Comparison of ENCODE assay signal across 12 mouse cellular contexts in genomic region chr4:124674334-124675032, GRCm38 (mm10). TPM values are rescaled to one million over a fixed set of nuclear protein-coding genes. Genes with fewer than 3 reads are reported as not detected.
DNase-seq lines count a peak whose midpoint lies in the region; ATAC-seq and TF ChIP-seq lines count a peak whose summit lies in the region.
"Had no signal": no experiment of that assay in that cellular context is flagged by ENCODE, and none has a peak within 500 bp of the region (broad histone marks: within the 10 kb centered on the region; RNA-seq: fewer than 3 reads in every experiment).

No protein-coding gene starts in this region.

- WGBS in liver, embryonic 12.5 days (ENCODE audit: insufficient replicate concordance), result 74% methylated on average over 17 of the region's 17 CpGs
- 51% methylated on average over 17 of the region's 17 CpGs for WGBS in embryonic facial prominence, embryonic 14.5 days
- WGBS in forebrain, embryonic 13.5 days, result 47% methylated on average over 17 of the region's 17 CpGs
- 35% methylated on average over 17 of the region's 17 CpGs for WGBS in midbrain, postnatal 0 days

- H3K4me3 ChIP-seq in liver, embryonic 12.5 days, result no peak overlapping the region
- no peak overlapping the region for H3K4me3 ChIP-seq in embryonic facial prominence, embryonic 14.5 days (ENCODE audit: low read depth, low read length)
- no peak overlapping the region for H3K4me3 ChIP-seq in forebrain, embryonic 13.5 days
- no peak overlapping the region for H3K4me3 ChIP-seq in midbrain, postnatal 0 days (ENCODE audit: low read depth, low read length)
- H3K4me3 ChIP-seq: intestine, embryonic 15.5 days; liver, embryonic 13.5 days; neural tube, embryonic 13.5 days had no signal

- DNase-seq in liver, result no peak
- no peak for DNase-seq in embryonic facial prominence, embryonic 14.5 days (ENCODE audit: low spot score)
- DNase-seq in midbrain, postnatal 0 days (ENCODE audit: low spot score), result no peak
- DNase-seq in heart, adult 9 months (ENCODE audit: low spot score in 2 of 2), result no peak
- DNase-seq: gastrocnemius, postnatal 25 days had no signal

- H3K27me3 ChIP-seq in liver, embryonic 12.5 days (replicated peaks), result peaks cover 51% of the 10 kb centered on the region
- peaks cover 16% of the 10 kb centered on the region for H3K27me3 ChIP-seq in embryonic facial prominence, embryonic 14.5 days (replicated peaks; ENCODE audit: control insufficient read depth, insufficient read depth, low read length)
- peaks cover 29% of the 10 kb centered on the region for H3K27me3 ChIP-seq in forebrain, embryonic 13.5 days
- no peaks in the 10 kb centered on the region for H3K27me3 ChIP-seq in midbrain, postnatal 0 days (ENCODE audit: insufficient read depth, low read length)

- TF ChIP-seq CTCF in midbrain, postnatal 0 days (IDR thresholded peaks at IDR 0.05), result no peak

- H3K4me1 ChIP-seq in liver, embryonic 12.5 days, result no peaks in the 10 kb centered on the region; the same call in 1 of the 2 replicates
- peaks cover 15% of the 10 kb centered on the region for H3K4me1 ChIP-seq in embryonic facial prominence, embryonic 14.5 days (ENCODE audit: control insufficient read depth, insufficient read depth, low read length)
- H3K4me1 ChIP-seq in forebrain, embryonic 13.5 days, result peaks cover 39% of the 10 kb centered on the region
- peaks cover 22% of the 10 kb centered on the region; the same call in 1 of the 2 replicates for H3K4me1 ChIP-seq in midbrain, postnatal 0 days (ENCODE audit: insufficient read depth, low read length)

- no peaks in the 10 kb centered on the region for H3K9me3 ChIP-seq in liver, embryonic 12.5 days (replicated peaks)
- no peaks in the 10 kb centered on the region for H3K9me3 ChIP-seq in embryonic facial prominence, embryonic 14.5 days (ENCODE audit: control insufficient read depth, low read length)
- no peaks in the 10 kb centered on the region for H3K9me3 ChIP-seq in forebrain, embryonic 13.5 days (replicated peaks)
- no peaks in the 10 kb centered on the region for H3K9me3 ChIP-seq in midbrain, postnatal 0 days (ENCODE audit: low read length)
- H3K9me3 ChIP-seq: intestine, embryonic 15.5 days; liver, embryonic 13.5 days; neural tube, embryonic 13.5 days had no signal

- H3K9ac ChIP-seq in liver, embryonic 12.5 days, result no peak overlapping the region
- H3K9ac ChIP-seq in embryonic facial prominence, embryonic 14.5 days (ENCODE audit: low read depth, low read length), result peak overlapping the region; percentile 25; the same call in 1 of the 2 replicates
- H3K9ac ChIP-seq in forebrain, embryonic 13.5 days, result peak overlapping the region; percentile 17; the same call in 1 of the 2 replicates
- H3K9ac ChIP-seq in midbrain, postnatal 0 days (replicated peaks; ENCODE audit: low read length, poor library complexity, severe bottlenecking), result 0 out of 2 replicates have a peak overlapping the region, but pooled peaks have one; percentile 36
- H3K9ac ChIP-seq: intestine, embryonic 15.5 days; liver, embryonic 13.5 days; neural tube, embryonic 13.5 days had no signal

- H3K36me3 ChIP-seq in liver, embryonic 12.5 days, result peaks cover 34% of the 10 kb centered on the region
- H3K36me3 ChIP-seq in embryonic facial prominence, embryonic 14.5 days (ENCODE audit: control insufficient read depth, insufficient read depth, low read length), result peaks cover 34% of the 10 kb centered on the region
- peaks cover 20% of the 10 kb centered on the region for H3K36me3 ChIP-seq in forebrain, embryonic 13.5 days (ENCODE audit: poor library complexity, severe bottlenecking)
- peaks cover 13% of the 10 kb centered on the region for H3K36me3 ChIP-seq in midbrain, postnatal 0 days (ENCODE audit: insufficient read depth, low read length)

- peak; percentile 22; the same call in 1 of the 2 replicates for ATAC-seq in liver, embryonic 12.5 days
- ATAC-seq in embryonic facial prominence, embryonic 14.5 days (ENCODE audit: low read depth), result no peak
- ATAC-seq in forebrain, embryonic 13.5 days, result no peak
- no peak for ATAC-seq in midbrain, postnatal 0 days (ENCODE audit: low FRiP score)
- no peak for ATAC-seq in erythroblast, adult 5-6 weeks (replicated peaks; ENCODE audit: low FRiP score, poor library complexity, severe bottlenecking)
- ATAC-seq: intestine, embryonic 15.5 days had no signal

- no peak overlapping the region for H3K4me2 ChIP-seq in liver, embryonic 12.5 days
- no peak overlapping the region for H3K4me2 ChIP-seq in embryonic facial prominence, embryonic 14.5 days (ENCODE audit: low read depth, low read length)
- no peak overlapping the region for H3K4me2 ChIP-seq in forebrain, embryonic 13.5 days
- H3K4me2 ChIP-seq in midbrain, postnatal 0 days (ENCODE audit: low read depth, low read length, poor library complexity, severe bottlenecking), result no peak overlapping the region
- H3K4me2 ChIP-seq: intestine, embryonic 15.5 days; liver, embryonic 13.5 days; neural tube, embryonic 13.5 days had no signal

- no peak overlapping the region for H3K27ac ChIP-seq in liver, embryonic 12.5 days
- 0 out of 2 replicates have a peak overlapping the region, but pooled peaks have one; percentile 28 for H3K27ac ChIP-seq in embryonic facial prominence, embryonic 14.5 days (replicated peaks; ENCODE audit: low read depth, low read length)
- H3K27ac ChIP-seq in forebrain, embryonic 13.5 days, result no peak overlapping the region
- no peak overlapping the region for H3K27ac ChIP-seq in midbrain, postnatal 0 days (ENCODE audit: low read depth, low read length)
- H3K27ac ChIP-seq: intestine, embryonic 15.5 days; liver, embryonic 13.5 days; macrophage; neural tube, embryonic 13.5 days had no signal

RNA-seq across cellular contexts. Expression of gene Pou3f1, which starts 17.9 kb away (rescaled TPM):
- 0.02 and 0.22 TPM in 2 replicates for polyA plus RNA-seq in liver, embryonic 12.5 days (2016; fragmentation: Nextera tagmentation; extraction: Ambion mirVana)
- 1.2 and 1.7 TPM in 2 replicates for polyA plus RNA-seq in embryonic facial prominence, embryonic 14.5 days (2014; fragmentation: Nextera tagmentation; extraction: Ambion mirVana)
- 12.0 and 13.2 TPM in 2 replicates for polyA plus RNA-seq in forebrain, embryonic 13.5 days (2015; fragmentation: Nextera tagmentation; extraction: Ambion mirVana)
- 17.7 and 19.8 TPM in 2 replicates for total RNA-seq in midbrain, postnatal 0 days (2014; rRNA removed)
- 11.4 and 11.5 TPM in 2 replicates for polyA plus RNA-seq in midbrain, postnatal 0 days (2015; fragmentation: Nextera tagmentation; extraction: Ambion mirVana)
- total RNA-seq in erythroblast, adult 5-6 weeks (2015; ENCODE audit: low replicate concordance), result not detected in 2 replicates
- total RNA-seq in erythroblast, adult 5-6 weeks (2017; ENCODE audit: low replicate concordance), result not detected in 2 replicates
- polyA plus RNA-seq: liver, embryonic 13.5 days had no signal

RNA-seq across cellular contexts. Expression of gene Utp11, which starts 18.9 kb away (rescaled TPM):
- polyA plus RNA-seq in liver, embryonic 12.5 days (2016; fragmentation: Nextera tagmentation; extraction: Ambion mirVana), result 51.4 and 51.5 TPM in 2 replicates
- 58.6 and 62.7 TPM in 2 replicates for polyA plus RNA-seq in embryonic facial prominence, embryonic 14.5 days (2014; fragmentation: Nextera tagmentation; extraction: Ambion mirVana)
- 49.9 and 59.1 TPM in 2 replicates for polyA plus RNA-seq in forebrain, embryonic 13.5 days (2015; fragmentation: Nextera tagmentation; extraction: Ambion mirVana)
- 10.3 and 10.9 TPM in 2 replicates for total RNA-seq in midbrain, postnatal 0 days (2014; rRNA removed)
- polyA plus RNA-seq in midbrain, postnatal 0 days (2015; fragmentation: Nextera tagmentation; extraction: Ambion mirVana), result 30.7 and 31.7 TPM in 2 replicates
- total RNA-seq in erythroblast, adult 5-6 weeks (2015; ENCODE audit: low replicate concordance), result 6.7 and 20.8 TPM in 2 replicates
- 4.5 and 15.1 TPM in 2 replicates for total RNA-seq in erythroblast, adult 5-6 weeks (2017; ENCODE audit: low replicate concordance)

RNA-seq across cellular contexts. Expression of gene Fhl3, which starts 26.0 kb away (rescaled TPM):
- polyA plus RNA-seq in liver, embryonic 12.5 days (2016; fragmentation: Nextera tagmentation; extraction: Ambion mirVana), result 3.5 and 3.7 TPM in 2 replicates
- 15.7 and 18.2 TPM in 2 replicates for polyA plus RNA-seq in embryonic facial prominence, embryonic 14.5 days (2014; fragmentation: Nextera tagmentation; extraction: Ambion mirVana)
- polyA plus RNA-seq in forebrain, embryonic 13.5 days (2015; fragmentation: Nextera tagmentation; extraction: Ambion mirVana), result 2.6 and 3.2 TPM in 2 replicates
- 5.0 and 6.9 TPM in 2 replicates for total RNA-seq in midbrain, postnatal 0 days (2014; rRNA removed)
- 1.7 and 2.0 TPM in 2 replicates for polyA plus RNA-seq in midbrain, postnatal 0 days (2015; fragmentation: Nextera tagmentation; extraction: Ambion mirVana)
- 4.2 and 7.5 TPM in 2 replicates for total RNA-seq in erythroblast, adult 5-6 weeks (2015; ENCODE audit: low replicate concordance)
- 0.77 and 1.3 TPM in 2 replicates for total RNA-seq in erythroblast, adult 5-6 weeks (2017; ENCODE audit: low replicate concordance)

RNA-seq across cellular contexts. Expression of gene Sf3a3, which starts 40.1 kb away (rescaled TPM):
- polyA plus RNA-seq in liver, embryonic 12.5 days (2016; fragmentation: Nextera tagmentation; extraction: Ambion mirVana), result 116 and 121 TPM in 2 replicates
- 110 and 118 TPM in 2 replicates for polyA plus RNA-seq in embryonic facial prominence, embryonic 14.5 days (2014; fragmentation: Nextera tagmentation; extraction: Ambion mirVana)
- polyA plus RNA-seq in forebrain, embryonic 13.5 days (2015; fragmentation: Nextera tagmentation; extraction: Ambion mirVana), result 169 and 177 TPM in 2 replicates
- total RNA-seq in midbrain, postnatal 0 days (2014; rRNA removed), result 32.8 and 34.3 TPM in 2 replicates
- polyA plus RNA-seq in midbrain, postnatal 0 days (2015; fragmentation: Nextera tagmentation; extraction: Ambion mirVana), result 73.8 and 75.9 TPM in 2 replicates
- 14.2 and 24.2 TPM in 2 replicates for total RNA-seq in erythroblast, adult 5-6 weeks (2015; ENCODE audit: low replicate concordance)
- total RNA-seq in erythroblast, adult 5-6 weeks (2017; ENCODE audit: low replicate concordance), result 26.2 and 34.7 TPM in 2 replicates
